Mouse (Mus musculus) hindbrain, postnatal 0 days (tissue): ENCODE results near the gene Edn1. TPM values are rescaled to one million over a fixed set of nuclear protein-coding genes. Genes with fewer than 3 reads are reported as not detected.
A peak's percentile ranks its signal among the peaks of the same experiment; 100 is the strongest.

Experiments
- ATAC-seq: fragments of 200-750 bp; cut with Nextera tagmentation; 2 replicates; pipeline ENCODE4 v1.8.0; 2017; ENCODE audit warnings: mild to moderate bottlenecking, moderate TSS enrichment, moderate library complexity
- DNase-seq: peaks from one replicate; pipeline ENCODE4 v3.0.0-alpha.2; 2015; ENCODE audit warnings: low spot score
- H3K27ac ChIP-seq: fragments of 300-500 bp; sonication (generic); 2 replicates; pipeline ENCODE4 v1.5.1; 2014; ENCODE audit warnings: mild to moderate bottlenecking
- H3K27me3 ChIP-seq: fragments of 300-500 bp; sonication (generic); 2 replicates; pipeline ENCODE4 v1.6.1; 2014; ENCODE audit warnings: low read length, mixed read lengths; ENCODE audit not compliant: insufficient read depth
- H3K36me3 ChIP-seq: fragments of 300-500 bp; sonication (generic); 2 replicates; pipeline ENCODE4 v1.6.1; 2014; ENCODE audit warnings: low read length, mixed read lengths; ENCODE audit not compliant: insufficient read depth
- H3K4me1 ChIP-seq: fragments of 300-500 bp; sonication (generic); 2 replicates; pipeline ENCODE4 v1.6.1; 2014; ENCODE audit warnings: antibody characterized with exemption, low read length, mixed read lengths; ENCODE audit not compliant: insufficient read depth
- H3K4me2 ChIP-seq: fragments of 300-500 bp; sonication (generic); 2 replicates; pipeline ENCODE4 v1.6.1; 2014; ENCODE audit warnings: low read depth, mild to moderate bottlenecking, low read length, moderate library complexity, mixed read lengths
- H3K4me3 ChIP-seq: fragments of 300-500 bp; sonication (generic); 2 replicates; pipeline ENCODE4 v1.5.1; 2014; ENCODE audit warnings: low read length
- H3K9ac ChIP-seq: fragments of 300-500 bp; sonication (generic); replicated peaks from 2 replicates; pipeline ENCODE4 v1.6.1; 2014; ENCODE audit warnings: mild to moderate bottlenecking, low read length, moderate library complexity, mixed read lengths
- H3K9me3 ChIP-seq: fragments of 300-500 bp; sonication (generic); 2 replicates; pipeline ENCODE4 v1.6.1; 2016; ENCODE audit warnings: low read length, mixed read lengths
- CTCF ChIP-seq: IDR thresholded peaks from 2 replicates; pipeline ENCODE4 v1.5.1; 2016; ENCODE audit warnings: antibody characterized with exemption, control low read depth, low read depth
- WGBS: fragments of 180-500 bp; shearing (Covaris S2); extraction: QIAGEN DNeasy Blood & Tissue Kit; methylation state at CpG from one replicate; pipeline ENCODE4 v1.1.7; 2014; 5-methylcytosine and 5-hydroxymethylcytosine counted together
- polyA plus RNA-seq: library from polyadenylated mRNA; unstranded; fragments of >200 nt; fragmentation: Nextera tagmentation; extraction: Ambion mirVana; gene quantifications from 2 replicates; pipeline ENCODE4 v1.2.1, GENCODE M21; 2015
- total RNA-seq: library from RNA; depleted of rRNA; stranded (reverse); fragments of >200 nt; gene quantifications from 2 replicates; pipeline ENCODE4 v1.2.3, GENCODE M21; 2014; rRNA removed

The Edn1 gene
- total RNA-seq: 2.9 and 3.0 TPM in 2 replicates
- 3.3 TPM in 2 replicates for polyA plus RNA-seq

DNA sequence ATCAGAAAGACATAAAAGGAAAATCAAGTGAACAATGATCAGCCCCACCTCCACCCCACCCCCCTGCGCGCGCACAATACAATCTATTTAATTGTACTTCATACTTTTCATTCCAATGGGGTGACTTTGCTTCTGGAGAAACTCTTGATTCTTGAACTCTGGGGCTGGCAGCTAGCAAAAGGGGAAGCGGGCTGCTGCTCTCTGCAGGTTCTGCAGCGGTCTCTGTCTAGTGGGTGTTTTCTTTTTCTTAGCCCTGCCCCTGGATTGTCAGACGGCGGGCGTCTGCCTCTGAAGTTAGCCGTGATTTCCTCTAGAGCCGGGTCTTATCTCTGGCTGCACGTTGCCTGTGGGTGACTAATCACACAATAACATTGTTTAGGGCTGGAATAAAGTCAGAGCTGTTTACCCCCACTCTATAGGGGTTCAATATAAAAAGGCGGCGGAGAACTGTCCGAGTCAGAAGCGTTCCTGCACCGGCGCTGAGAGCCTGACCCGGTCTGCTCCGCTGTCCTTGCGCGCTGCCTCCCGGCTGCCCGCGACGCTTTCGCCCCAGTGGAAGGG is at the start of gene Edn1:
Edn1 (plus strand) TSS at position 316 of the 561 bp plus-strand sequence.
- no peaks in the 10 kb centered on the region for H3K36me3 ChIP-seq
- H3K27ac ChIP-seq: no peak within 1 kb of the TSS
- 0 out of 2 replicates have a peak, but pooled peaks cover 4% of the 10 kb centered on the region for H3K27me3 ChIP-seq
- H3K9me3 ChIP-seq: no peaks in the 10 kb centered on the region
- DNase-seq (peak; percentile 35), ATAC-seq (peak; percentile 39; the same call in 1 of the 2 replicates)
- H3K4me3 ChIP-seq: peak within 1 kb of the TSS; percentile 33
- H3K4me1 ChIP-seq: 0 out of 2 replicates have a peak, but pooled peaks cover 5% of the 10 kb centered on the region
- peak within 1 kb of the TSS; percentile 73 for H3K4me2 ChIP-seq
- 0 out of 2 replicates have a peak within 1 kb of the TSS, but pooled peaks have one; percentile 28 for H3K9ac ChIP-seq
- no peak for TF ChIP-seq CTCF
- under 1% methylated on average over 26 of the region's 26 CpGs for WGBS

DNA sequence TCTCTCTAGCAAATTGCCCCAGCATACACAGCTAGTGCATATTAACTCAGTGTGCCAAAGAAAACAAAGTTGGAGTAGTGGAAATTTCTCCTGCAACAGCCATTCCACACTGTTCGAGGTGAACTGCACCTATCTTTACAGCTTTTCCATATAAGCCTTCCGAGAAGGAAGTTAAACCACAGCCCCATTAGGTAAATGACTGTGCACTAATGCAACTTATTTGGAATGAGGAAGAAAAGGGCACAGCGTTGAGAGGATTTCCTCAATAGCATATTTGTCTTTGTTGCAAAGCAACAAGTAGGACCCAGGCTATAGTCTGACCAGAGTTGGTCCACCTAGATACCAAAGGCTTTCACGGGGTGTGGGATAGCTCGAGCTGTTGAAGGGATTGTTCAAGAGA is 47.5 kb upstream of the Edn1 start:
- Histone ChIP-seq H3K4me1 (no peaks in the 10 kb centered on the region), H3K4me3 (no peak overlapping the region), H3K9me3 (no peaks in the 10 kb centered on the region), H3K27ac (no peak overlapping the region), H3K27me3 (no peaks in the 10 kb centered on the region), H3K36me3 (no peaks in the 10 kb centered on the region), H3K9ac (no peak overlapping the region), H3K4me2 (no peak overlapping the region)
- ATAC-seq: no peak
- WGBS: 87% methylated on average over 5 of the region's 5 CpGs
- no peak for TF ChIP-seq CTCF
- DNase-seq: no peak

- Histone ChIP-seq H3K27me3 (no peaks in the 10 kb centered on the region), H3K36me3 (no peaks in the 10 kb centered on the region), H3K4me1 (no peaks in the 10 kb centered on the region), H3K27ac (no peak overlapping the region), H3K9ac (no peak overlapping the region), H3K9me3 (no peaks in the 10 kb centered on the region), H3K4me2 (no peak overlapping the region), H3K4me3 (no peak overlapping the region)
- WGBS: 78% methylated on average over 1 of the region's 1 CpGs
- no peak for ATAC-seq
- no peak for DNase-seq
- no peak for TF ChIP-seq CTCF
These were observed 46.2 kb upstream of the Edn1 start for GRCm38 (mm10) chr13:42255105-42255504.

DNA sequence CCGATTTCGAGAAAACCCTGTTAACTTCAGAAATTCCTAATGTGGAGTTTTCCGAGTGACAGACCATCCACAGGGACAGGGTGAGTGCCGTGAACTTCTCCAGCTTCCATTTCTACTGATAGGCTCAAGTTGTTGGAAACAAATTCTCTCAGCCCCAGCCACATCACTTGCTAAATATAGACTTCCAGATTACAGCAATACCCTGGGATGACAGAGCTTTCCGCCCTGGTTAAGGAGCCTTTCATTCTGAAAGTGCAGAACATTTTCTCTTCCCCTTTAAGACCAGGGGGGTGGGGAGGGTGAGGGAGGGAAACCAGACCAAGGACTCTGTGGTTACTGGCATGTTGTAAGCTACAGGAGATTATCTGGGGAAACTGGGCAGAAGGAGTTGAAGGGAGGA is 42.9 kb upstream of the Edn1 start:
- 91% methylated on average over 5 of the region's 5 CpGs for WGBS
- no peak for ATAC-seq
- no peak for DNase-seq

DNA sequence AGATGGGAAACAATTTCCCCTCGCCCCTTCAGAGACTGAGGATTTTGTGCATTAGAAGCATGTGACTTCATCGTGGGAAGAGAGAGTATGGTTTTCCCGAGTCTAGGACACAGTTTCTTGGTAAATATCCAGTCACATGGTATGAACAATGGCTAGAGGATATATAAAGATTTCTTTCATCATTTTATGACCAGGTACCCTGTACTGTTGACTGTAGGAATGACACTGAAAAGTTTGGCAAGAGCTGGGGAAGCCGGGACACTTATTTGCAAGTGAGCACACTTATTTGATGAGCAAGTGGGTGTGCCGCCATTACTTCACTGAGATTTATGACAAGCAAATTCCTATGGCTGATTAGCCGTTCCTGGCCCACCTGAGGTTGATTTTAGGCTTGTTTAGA is 40.6 kb upstream of the Edn1 start:
- H3K4me3 ChIP-seq: no peak overlapping the region
- no peak overlapping the region for H3K27ac ChIP-seq
- H3K4me1 ChIP-seq: no peaks in the 10 kb centered on the region
- TF ChIP-seq CTCF: no peak
- H3K9ac ChIP-seq: no peak overlapping the region
- H3K27me3 ChIP-seq: no peaks in the 10 kb centered on the region
- no peak overlapping the region for H3K4me2 ChIP-seq
- ATAC-seq (no peak), DNase-seq (no peak)
- WGBS: 93% methylated on average over 6 of the region's 6 CpGs
- no peaks in the 10 kb centered on the region for H3K36me3 ChIP-seq
- no peaks in the 10 kb centered on the region for H3K9me3 ChIP-seq

More for the DNA sequence above, 42.9 kb upstream of the Edn1 start:
- Histone ChIP-seq H3K4me3 (no peak overlapping the region), H3K27me3 (no peaks in the 10 kb centered on the region), H3K36me3 (no peaks in the 10 kb centered on the region), H3K9me3 (no peaks in the 10 kb centered on the region), H3K4me2 (no peak overlapping the region), H3K9ac (no peak overlapping the region), H3K27ac (no peak overlapping the region), H3K4me1 (no peaks in the 10 kb centered on the region)
- no peak for TF ChIP-seq CTCF

GRCm38 (mm10) chr13:42270051-42270450 is 31.2 kb upstream of the Edn1 start:
- no peak overlapping the region for H3K9ac ChIP-seq
- TF ChIP-seq CTCF: no peak
- H3K27ac ChIP-seq: no peak overlapping the region
- H3K27me3 ChIP-seq: no peaks in the 10 kb centered on the region
- H3K36me3 ChIP-seq: no peaks in the 10 kb centered on the region
- 81% methylated on average over 9 of the region's 9 CpGs for WGBS
- no peaks in the 10 kb centered on the region for H3K9me3 ChIP-seq
- DNase-seq (no peak), ATAC-seq (no peak)
- no peak overlapping the region for H3K4me2 ChIP-seq
- no peak overlapping the region for H3K4me3 ChIP-seq
- no peaks in the 10 kb centered on the region for H3K4me1 ChIP-seq

DNA sequence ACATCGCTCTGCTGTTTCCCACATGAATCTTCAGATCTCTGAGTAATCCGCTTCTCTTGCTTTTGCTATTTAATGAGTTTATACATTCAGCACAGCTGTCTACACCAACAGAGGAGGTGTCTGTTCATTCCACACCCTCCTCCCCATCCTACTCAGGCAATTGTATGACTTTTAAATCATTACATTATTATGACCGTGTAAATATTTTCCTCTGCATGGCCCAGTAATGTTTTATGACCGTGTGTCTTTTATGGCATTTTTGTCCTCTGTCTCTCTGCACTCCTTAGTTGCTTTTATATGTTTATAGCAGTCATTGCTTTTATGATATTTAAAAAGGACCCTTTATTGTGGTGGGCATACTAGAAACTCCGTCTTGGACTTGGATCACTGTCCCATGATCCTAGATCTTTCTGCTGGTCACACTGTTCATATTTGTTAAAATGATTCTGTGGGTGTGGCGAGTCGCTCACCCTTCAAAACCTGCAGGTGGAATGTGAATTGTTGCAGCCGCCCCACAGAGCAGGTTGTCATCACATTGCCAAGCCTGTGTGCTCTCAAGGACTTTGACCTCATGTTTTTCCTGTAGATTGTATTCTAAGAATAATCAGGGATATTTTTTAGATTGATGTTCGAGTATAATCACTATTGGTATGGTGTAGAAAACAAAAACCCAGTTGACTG is 24.4 kb upstream of the Edn1 start:
- H3K9me3 ChIP-seq: no peaks in the 10 kb centered on the region
- no peak overlapping the region for H3K4me3 ChIP-seq
- no peak for TF ChIP-seq CTCF
- ATAC-seq (no peak), DNase-seq (no peak)
- no peaks in the 10 kb centered on the region for H3K27me3 ChIP-seq
- H3K4me2 ChIP-seq: no peak overlapping the region
- no peak overlapping the region for H3K9ac ChIP-seq
- H3K4me1 ChIP-seq: no peaks in the 10 kb centered on the region
- no peaks in the 10 kb centered on the region for H3K36me3 ChIP-seq
- H3K27ac ChIP-seq: no peak overlapping the region
- 88% methylated on average over 9 of the region's 9 CpGs for WGBS
